Mouse (Mus musculus) bone marrow macrophage, adult 2 months (primary cell): Measurements from ENCODE around the gene Gm20683. TPM values are rescaled to one million over a fixed set of nuclear protein-coding genes. Genes with fewer than 3 reads are reported as not detected.
"Not testable (repeated sequence)": the region's sequence is repeated elsewhere in the genome, so short reads cannot be mapped to it uniquely, and the experiment has no call there.

Experiments
- H3K27ac ChIP-seq: 2 replicates; pipeline ENCODE4 v1.5.1; 2012; ENCODE audit warnings: low read depth, low read length; ENCODE audit not compliant: insufficient read depth
- H3K4me1 ChIP-seq: 2 replicates; pipeline ENCODE4 v1.6.1; 2012; ENCODE audit warnings: low read length; ENCODE audit not compliant: control insufficient read depth, insufficient read depth
- H3K4me3 ChIP-seq: 2 replicates; pipeline ENCODE4 v1.5.1; 2012; ENCODE audit warnings: mild to moderate bottlenecking, low read length, moderate library complexity; ENCODE audit not compliant: insufficient read depth
- CTCF ChIP-seq: IDR thresholded peaks from 2 replicates; pipeline ENCODE4 v1.5.1; 2012; ENCODE audit warnings: low read depth, mild to moderate bottlenecking, low read length, moderate library complexity
- POLR2A ChIP-seq: IDR thresholded peaks from 2 replicates; pipeline ENCODE4 v1.6.1; 2012; ENCODE audit warnings: mild to moderate bottlenecking, low read depth, low read length, borderline replicate concordance
- polyA plus RNA-seq: library from polyadenylated mRNA; stranded (reverse); fragments of >200 nt; gene quantifications from 2 replicates; pipeline ENCODE4 v1.2.4, GENCODE M21; 2012; ENCODE audit not compliant: missing spikeins, insufficient read depth, insufficient read length

Gm20683 gene
- polyA plus RNA-seq, 1 experiment, result 1.5 TPM

DNA sequence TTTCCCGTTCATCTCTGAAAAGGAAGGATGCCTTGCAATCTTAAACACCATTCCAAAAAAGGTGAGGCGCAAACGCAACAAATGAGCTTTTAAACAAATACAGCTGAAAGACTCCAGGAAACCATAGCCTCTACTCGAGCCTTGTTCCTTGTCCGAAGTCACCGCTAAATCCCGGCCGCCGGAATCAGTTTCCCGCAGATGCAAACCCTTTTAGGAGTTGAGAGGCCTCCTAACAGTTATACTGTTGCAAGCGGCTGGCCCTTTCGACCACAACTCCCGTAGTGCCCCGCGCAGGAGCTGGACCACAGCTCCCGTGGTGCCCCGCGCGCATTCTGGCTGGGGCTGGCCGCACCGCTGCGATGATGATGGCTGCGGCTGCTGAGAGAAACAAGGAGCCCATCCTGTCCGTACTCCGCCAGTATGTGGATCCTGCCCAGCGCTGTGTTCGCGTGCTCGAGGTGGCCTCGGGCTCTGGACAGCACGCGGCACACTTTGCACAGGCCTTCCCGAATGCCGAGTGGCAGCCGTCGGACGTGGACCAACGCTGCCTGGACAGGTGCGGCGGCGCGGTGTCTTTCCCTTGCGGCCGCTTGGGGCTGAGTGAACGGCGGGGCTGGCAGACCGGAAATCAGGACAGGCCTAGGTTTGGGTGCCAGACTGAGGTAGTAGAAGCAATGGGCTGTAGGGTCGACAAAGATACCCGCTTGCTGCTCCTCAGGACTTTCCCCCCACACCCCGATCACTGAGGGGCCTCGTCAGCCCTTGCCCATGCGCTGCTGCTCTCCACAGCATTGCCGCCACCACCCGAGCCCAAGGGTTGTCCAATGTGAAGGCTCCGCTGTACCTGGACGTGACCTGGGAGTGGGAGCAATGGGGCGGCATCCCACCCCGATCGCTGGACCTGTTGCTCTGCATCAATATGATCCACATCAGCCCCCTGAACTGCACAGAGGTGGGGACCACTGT is 33.9 kb upstream of the Gm20683 start:
- Histone ChIP-seq H3K27ac (peak overlapping the region; percentile 41), H3K4me3 (peak overlapping the region; percentile 74), H3K4me1 (peaks cover 18% of the 10 kb centered on the region)
- no peak for TF ChIP-seq CTCF
- no peak for TF ChIP-seq POLR2A

DNA sequence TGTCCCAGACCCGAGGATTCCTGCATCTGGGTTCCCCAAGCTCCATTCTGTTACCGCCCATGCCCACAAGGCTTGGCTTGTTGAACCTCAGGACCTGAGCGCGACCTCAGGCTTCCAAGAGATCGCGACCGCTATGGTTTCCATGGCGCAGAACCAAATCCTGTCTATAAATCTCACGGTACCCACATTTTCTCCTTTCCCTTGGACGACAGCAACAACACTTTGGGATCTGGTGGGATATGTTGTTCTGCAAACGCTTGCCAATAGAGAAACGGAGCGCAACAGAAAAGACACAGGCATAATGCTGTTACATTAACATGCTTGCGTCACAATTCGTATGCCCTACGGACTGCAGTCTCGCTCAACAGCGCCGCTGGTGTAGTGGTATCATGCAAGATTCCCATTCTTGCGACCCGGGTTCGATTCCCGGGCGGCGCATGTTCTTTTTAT is 33.2 kb upstream of the Gm20683 start, which contains the start of gene Mettl26:
Mettl26 (plus strand) TSS at position 354 of the 450 bp plus-strand sequence.
- peaks cover 18% of the 10 kb centered on the region for H3K4me1 ChIP-seq
- TF ChIP-seq POLR2A, result no peak
- no peak for TF ChIP-seq CTCF
- peak within 1 kb of the TSS; percentile 41 for H3K27ac ChIP-seq
- H3K4me3 ChIP-seq, result peak within 1 kb of the TSS; percentile 74

DNA sequence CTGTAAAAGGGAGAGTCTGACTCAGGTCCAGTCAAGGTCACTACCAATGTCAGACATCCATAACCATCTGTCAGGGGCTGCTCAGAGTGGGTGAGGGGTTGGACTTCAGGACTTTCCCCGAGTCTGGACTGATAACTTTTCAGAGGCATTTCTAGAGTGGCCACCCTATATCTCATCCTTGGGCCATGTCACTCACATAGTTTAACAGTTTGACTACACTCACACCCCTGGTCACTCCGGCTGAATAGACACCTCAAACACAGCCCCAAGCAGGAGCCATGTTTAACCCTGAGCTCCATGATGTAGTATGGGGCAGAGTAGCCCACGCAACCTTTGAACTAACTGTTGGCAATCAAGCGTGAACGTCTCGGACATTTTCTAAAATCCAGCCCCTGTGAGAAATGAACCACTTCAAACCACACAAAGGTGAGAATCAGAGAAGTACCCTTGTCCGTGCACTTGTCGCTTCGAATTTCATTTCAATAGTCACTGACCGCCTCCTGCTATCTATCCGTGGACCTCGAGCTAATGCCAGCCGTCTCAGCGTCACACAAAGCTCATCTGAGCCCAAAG is 32.7 kb upstream of the Gm20683 start:
- peak overlapping the region; percentile 64 for H3K4me3 ChIP-seq
- H3K27ac ChIP-seq, result no peak overlapping the region
- H3K4me1 ChIP-seq, result peaks cover 18% of the 10 kb centered on the region
- TF ChIP-seq CTCF, result no peak
- no peak for TF ChIP-seq POLR2A

DNA sequence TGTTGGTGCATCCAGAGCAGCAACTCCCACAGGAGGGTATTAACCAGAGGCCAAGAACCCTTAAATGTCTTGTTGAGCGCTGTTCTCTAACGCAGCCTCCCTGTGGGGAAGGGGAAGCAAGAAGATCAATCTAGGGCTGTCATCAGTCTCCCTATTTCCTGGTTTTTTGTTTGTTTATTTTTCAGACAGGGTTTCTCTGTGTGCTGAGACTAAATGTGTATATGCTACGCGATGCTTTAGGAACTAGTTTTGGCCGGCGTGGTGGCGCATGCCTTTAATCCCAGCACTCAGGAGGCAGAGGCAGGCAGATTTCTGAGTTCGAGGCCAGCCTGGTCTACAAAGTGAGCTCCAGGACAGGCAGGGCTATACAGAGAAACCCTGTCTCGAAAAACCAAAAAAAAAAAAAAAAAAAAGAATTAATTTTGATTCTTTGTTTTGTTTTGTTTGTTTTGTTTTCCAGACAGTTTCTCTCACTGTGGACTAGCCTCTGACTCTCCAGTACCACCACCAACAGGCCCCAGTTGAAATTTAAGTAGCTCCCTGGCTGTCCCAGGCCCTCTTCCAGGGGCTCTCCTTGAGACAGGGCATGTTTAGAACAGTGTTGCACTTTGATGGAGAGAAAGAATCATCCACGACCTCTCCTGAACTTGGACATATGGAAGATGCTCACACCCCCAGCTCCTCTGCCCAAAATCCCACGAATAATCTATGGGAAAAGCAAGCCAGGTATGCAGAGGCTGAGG is 32.0 kb upstream of the Gm20683 start:
- Histone ChIP-seq H3K27ac (no peak overlapping the region), H3K4me1 (peaks cover 22% of the 10 kb centered on the region), H3K4me3 (no peak overlapping the region; the same call in 1 of the 2 replicates)
- no peak for TF ChIP-seq POLR2A
- no peak for TF ChIP-seq CTCF

DNA sequence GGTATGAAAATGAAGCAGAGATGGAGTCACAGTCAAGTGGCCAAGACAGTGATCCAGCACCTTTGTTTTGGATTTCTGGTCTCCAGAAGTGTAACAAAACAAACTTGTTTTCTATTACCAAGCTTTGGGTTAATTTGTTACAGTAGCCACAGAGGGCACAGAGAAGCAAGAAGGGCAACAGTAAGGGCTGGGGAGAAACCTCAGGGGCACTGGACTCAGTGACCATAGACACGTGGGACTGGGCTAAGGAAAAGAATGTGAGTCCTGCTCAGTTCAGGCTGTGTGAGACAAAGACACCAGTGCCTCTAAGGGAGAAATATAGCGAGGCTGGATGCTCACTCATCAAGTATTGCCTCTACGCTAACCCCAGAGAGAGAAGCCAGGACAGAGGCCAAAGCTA is 31.1 kb upstream of the Gm20683 start:
- TF ChIP-seq POLR2A (no peak), CTCF (no peak)
- Histone ChIP-seq H3K27ac (no peak overlapping the region), H3K4me1 (peaks cover 22% of the 10 kb centered on the region), H3K4me3 (no peak overlapping the region)

DNA sequence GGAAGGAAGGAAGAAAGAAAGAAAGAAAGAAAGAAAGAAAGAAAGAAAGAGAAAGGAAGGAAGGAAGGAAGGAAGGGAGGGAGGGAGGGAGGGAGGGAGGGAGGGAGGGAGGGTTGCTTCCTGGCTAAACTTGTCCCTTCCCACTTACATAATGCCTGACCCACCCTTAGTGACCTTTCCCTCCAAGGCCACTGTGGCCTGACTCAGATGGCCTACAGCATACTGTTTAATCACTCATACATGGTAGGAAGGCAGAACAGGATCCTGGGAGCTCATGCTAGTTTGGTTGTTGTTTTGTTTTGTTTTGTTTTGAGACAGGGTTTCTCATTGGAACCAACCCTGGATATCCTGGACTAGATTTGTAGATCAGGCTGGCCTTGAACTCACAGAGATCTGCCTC is 30.0 kb upstream of the Gm20683 start:
- not testable (repeated sequence) for H3K4me3 ChIP-seq, H3K27ac ChIP-seq
- H3K4me1 ChIP-seq, result peaks cover 25% of the 10 kb centered on the region

DNA sequence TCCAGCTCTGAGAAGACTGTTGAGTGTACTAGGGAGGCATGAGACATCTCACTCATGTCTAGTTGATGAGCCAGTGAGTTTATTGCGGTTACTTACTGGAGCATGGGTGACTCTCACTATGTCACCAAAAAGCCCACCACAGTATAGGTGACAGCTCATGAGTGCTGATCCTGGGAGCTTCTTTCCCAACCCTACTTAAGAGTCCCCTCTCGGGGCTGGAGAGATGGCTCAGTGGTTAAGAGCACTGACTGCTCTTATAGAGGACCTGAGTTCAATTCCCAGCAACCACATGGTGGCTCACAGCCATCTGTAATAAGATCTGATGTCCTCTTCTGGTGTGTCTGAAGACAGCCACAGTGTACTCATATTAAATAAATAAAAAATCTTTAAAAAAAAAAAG is 28.4 kb upstream of the Gm20683 start:
- TF ChIP-seq POLR2A (no peak), CTCF (no peak)
- Histone ChIP-seq H3K4me1 (peaks cover 18% of the 10 kb centered on the region), H3K4me3 (no peak overlapping the region), H3K27ac (no peak overlapping the region)

DNA sequence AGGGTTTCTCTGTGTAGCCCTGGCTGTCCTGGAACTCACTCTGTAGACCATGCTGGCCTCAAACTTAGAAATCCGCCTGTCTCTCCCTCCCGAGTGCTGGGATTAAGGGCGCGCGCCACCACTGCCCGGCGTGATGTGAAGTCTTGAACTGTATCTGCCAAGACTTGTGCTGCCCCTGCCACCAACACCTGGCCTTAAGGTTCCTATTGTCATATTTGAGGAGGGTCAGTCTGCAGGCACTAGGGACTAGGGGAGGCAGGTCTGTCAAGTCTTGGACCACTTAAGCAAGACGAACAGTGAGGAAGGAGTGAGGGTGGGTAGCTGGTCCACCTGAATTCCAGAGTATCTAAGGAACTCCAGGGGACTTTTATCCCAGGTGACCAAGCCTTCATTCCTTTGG is 27.9 kb upstream of the Gm20683 start:
- no peak for TF ChIP-seq POLR2A
- peaks cover 18% of the 10 kb centered on the region for H3K4me1 ChIP-seq
- H3K4me3 ChIP-seq, result no peak overlapping the region
- no peak overlapping the region for H3K27ac ChIP-seq

DNA sequence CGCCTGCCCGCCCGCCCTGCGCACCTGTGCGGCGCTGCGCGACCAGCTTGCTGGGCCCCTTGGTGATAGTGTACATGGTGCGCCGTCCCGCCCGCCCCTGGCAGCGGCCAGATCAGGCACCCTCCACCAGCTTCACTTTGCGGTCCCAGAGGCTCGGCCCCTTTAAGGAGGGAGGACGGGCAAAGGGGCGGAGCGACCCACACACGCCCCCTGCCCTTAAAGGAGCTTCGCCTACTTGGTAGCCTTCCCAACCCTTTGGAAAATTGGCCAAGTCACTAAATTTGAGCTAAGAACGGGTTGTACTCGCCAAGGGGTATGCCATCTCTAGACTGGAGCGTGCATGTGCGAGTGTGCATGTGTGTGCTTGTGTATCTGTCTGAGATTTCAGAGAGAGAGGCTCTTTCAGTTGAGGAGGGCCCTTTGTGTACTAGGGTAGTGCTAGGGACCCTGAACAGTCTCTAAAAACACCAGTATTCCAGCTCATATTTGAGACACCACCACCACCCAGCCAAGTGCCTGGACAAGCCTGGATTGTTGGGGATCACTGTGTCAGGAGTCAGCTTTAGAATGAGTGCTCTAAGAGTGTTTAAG is 27.1 kb upstream of the Gm20683 start, which contains the start of gene Mcrip2:
Mcrip2 (minus strand) TSS at position 164 of the 591 bp plus-strand sequence.
- Histone ChIP-seq H3K4me1 (peaks cover 13% of the 10 kb centered on the region), H3K4me3 (peak within 1 kb of the TSS; percentile 81), H3K27ac (peak within 1 kb of the TSS; percentile 27)
- no peak for TF ChIP-seq CTCF
- TF ChIP-seq POLR2A, result no peak
